Mouse (Mus musculus): ENCODE results near the gene Pomc. TPM values are rescaled to one million over a fixed set of nuclear protein-coding genes. Genes with fewer than 3 reads are reported as not detected.
"Not testable (repeated sequence)": the region's sequence is repeated elsewhere in the genome, so short reads cannot be mapped to it uniquely, and the experiment has no call there.

The Pomc gene
- 1 to 10 TPM; 1.6 to 1.9 TPM for total RNA-seq (2021)

DNA sequence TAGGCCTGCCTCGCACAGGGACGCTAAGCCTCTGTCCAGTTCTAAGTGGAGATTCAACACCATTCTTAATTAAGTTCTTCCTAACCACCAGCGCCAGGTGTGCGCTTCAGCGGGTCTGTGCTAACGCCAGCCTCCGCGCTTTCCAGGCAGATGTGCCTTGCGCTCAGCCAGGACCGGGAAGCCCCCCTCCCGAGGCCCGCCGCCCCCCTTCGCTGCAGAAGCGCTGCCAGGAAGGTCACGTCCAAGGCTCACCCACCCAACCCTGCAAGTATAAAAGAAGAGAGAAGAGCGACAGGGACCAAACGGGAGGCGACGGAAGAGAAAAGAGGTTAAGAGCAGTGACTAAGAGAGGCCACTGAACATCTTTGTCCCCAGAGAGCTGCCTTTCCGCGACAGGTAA lies at the start of gene Pomc:
Gene Pomc (plus strand): TSS at position 301 of the 400 bp plus-strand sequence.
- DNase-seq = no peak
- intact Hi-C loops (cut with DNase I) = no loop called here

GRCm38 (mm10) chr12:3905436-3905835 lies 49.3 kb upstream of the Pomc start:
- DNase-seq = no peak
- intact Hi-C loops (cut with DNase I) = no loop called here

DNA sequence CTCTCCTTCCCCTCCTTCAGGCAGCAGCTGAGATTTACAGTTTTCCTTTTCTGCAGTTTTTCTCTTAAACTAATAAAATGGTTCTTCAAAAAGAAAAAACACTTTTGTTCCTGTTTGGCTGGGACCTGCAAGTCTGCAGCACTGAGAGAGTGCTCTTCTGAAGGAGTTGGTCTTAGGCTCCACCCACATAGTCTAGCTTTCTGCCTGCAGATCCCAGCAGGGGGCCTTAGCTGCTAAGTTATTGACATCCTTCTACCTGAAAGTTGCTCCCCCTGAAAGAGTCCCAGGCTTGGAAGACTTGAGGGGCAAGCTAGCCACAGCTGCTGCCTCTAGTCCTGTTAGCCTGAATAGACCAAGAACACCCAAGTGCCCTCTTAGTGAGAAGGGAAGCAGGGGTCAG lies 48.4 kb upstream of the Pomc start:
- intact Hi-C loops (cut with DNase I) = no loop called here
- no peak for DNase-seq

DNA sequence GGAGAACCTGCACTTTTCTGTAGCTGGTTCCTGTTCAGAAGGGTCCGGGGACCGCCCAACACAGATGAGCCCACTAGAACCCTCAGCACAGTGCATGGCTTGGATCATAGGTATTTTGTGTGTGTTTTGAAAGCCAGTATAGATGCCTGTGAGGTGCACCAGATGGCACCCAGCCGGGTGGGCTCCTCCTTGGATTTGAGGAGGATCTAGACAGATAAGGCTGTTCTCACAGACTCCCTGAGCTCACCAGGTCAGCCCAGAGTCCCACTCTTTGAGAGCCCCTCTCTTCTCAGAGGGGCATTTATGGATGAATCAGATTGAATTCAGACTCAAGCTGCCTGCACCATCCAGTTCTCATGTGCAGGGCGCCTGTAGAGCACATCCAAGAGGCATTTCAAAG lies 47.7 kb upstream of the Pomc start:
- intact Hi-C loops (cut with DNase I) = no loop called here
- no peak for DNase-seq

GRCm38 (mm10) chr12:3907418-3907817 lies 47.3 kb upstream of the Pomc start:
- intact Hi-C loops (cut with DNase I) = no loop called here
- DNase-seq = no peak

- intact Hi-C loops (cut with DNase I) = no loop called here
- DNase-seq = no peak
Observed at GRCm38 (mm10) chr12:3910466-3911093, 44.2 kb upstream of the Pomc start.

DNA sequence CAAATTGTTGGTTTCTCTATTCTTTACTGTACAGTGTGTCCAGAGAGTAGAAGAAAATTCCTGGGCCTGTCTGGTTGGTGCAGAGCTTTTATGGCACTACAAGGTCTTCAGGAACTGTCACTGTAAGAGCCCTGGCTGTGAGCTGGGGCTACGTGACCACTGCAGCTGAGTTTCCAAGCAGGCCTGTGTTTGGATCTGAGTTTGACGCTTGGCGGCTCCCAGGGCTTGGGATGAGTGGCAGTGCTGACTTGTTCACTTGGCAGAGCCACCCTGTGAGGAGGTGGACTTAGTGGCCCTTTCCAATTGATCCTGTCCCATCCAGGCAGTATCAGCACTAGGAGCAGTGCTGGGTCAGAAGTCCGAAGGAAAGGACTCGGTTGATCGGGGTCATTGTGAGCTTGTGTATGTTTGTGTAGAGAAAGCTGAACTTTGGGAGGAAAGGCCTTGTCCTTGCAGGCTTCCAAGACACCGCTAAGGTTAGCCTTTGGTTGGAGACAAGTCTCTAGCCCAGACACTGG lies 42.9 kb upstream of the Pomc start:
- no peak for DNase-seq
- intact Hi-C loops (cut with DNase I) = no loop called here

DNA sequence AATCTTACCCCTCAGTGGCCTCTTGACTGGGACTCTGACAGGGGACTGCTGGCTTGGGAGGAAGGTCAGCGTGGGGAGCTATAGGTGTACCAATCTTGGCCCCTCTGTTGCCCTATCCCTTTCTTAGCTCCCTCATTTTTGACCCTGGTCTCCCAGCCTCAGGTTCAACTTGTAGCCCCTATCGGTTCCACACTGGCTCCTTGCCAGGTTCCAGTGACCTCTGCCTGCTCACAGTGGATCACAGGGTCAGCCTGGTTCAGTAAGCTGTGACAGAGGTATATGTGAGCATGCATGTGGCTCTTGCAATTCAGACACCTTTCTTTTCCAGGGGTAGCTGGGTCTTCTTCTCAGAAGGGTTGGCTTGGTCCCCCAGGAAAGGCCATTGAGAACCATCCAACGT lies 38.9 kb upstream of the Pomc start:
- no peak for DNase-seq

GRCm38 (mm10) chr12:3917668-3918341 lies 36.9 kb upstream of the Pomc start:
- no peak for DNase-seq
- intact Hi-C loops (cut with DNase I) = no loop called here

More for the DNA sequence above, 38.9 kb upstream of the Pomc start:
- intact Hi-C loops (cut with DNase I) = no loop called here

GRCm38 (mm10) chr12:3918577-3918976 lies 36.2 kb upstream of the Pomc start:
- intact Hi-C loops (cut with DNase I) = no loop called here
- DNase-seq = no peak

GRCm38 (mm10) chr12:3919423-3919822 lies 35.3 kb upstream of the Pomc start:
- no peak for DNase-seq
- intact Hi-C loops (cut with DNase I) = no loop called here

GRCm38 (mm10) chr12:3926127-3926526 lies 28.6 kb upstream of the Pomc start:
- intact Hi-C loops (cut with DNase I) = loop anchor here (5.0 kb wide), 1 partner anchor 151 kb away; no protein-coding TSS in a partner anchor
- DNase-seq = peak; percentile 77

DNA sequence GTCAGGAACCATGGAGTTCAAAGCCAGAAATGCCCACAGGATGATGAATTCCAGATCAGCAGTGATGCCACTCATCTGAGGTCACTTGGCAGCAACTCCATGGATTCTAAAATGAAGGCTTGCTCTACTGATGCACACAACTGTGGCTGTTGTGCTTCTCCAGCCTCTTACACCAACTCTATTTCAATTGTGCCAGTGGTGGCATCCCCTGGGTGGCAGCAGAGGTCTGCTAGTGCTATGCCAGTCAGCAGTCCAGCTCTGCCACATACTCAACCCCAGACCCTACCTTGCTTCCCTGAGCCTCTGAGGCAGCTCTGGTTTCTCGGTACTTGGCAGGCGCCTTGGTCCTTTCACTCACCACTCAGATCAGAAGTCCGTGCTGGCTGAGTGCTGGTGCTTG lies 25.9 kb upstream of the Pomc start:
- intact Hi-C loops (cut with DNase I) = loop anchor here (5.0 kb wide), 1 partner anchor 148 kb away; no protein-coding TSS in a partner anchor
- peak; percentile 49 for DNase-seq

DNA sequence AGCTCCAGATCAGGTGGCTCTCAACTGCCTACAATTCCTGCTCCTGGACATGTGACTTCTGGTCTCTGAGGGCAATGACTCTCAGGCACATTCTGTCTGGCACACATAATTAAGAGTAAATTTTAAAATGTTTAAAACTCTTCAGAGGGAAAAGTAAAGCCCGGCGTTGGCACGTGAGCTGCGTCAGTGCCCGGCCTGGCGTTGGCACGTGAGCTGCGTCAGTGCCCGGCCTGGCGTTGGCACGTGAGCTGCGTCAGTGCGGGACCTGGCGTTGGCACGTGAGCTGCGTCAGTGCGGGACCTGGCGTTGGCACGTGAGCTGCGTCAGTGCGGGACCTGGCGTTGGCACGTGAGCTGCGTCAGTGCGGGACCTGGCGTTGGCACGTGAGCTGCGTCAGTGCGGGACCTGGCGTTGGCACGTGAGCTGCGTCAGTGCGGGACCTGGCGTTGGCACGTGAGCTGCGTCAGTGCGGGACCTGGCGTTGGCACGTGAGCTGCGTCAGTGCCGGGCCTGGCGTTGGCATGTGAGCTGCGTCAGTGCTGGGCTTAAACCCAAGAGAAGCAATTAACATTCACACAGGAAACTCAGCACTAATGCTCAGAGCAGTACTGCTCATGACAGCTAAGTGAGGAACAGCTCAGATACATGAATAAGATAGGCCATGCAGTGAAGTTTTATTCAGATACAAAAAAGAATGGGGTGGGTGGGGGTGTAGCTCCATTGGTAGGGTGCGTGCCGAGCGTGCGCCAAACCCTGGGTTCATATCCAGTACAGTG lies 24.5 kb upstream of the Pomc start:
- intact Hi-C loops (cut with DNase I); DNase-seq: not testable (repeated sequence)

- DNase-seq = no peak
- intact Hi-C loops (cut with DNase I) = no loop called here
Observed at GRCm38 (mm10) chr12:3942026-3942425, 12.7 kb upstream of the Pomc start.

- intact Hi-C loops (cut with DNase I) = no loop called here
- no peak for DNase-seq
Observed at GRCm38 (mm10) chr12:3944454-3945073, 10.2 kb upstream of the Pomc start.

GRCm38 (mm10) chr12:3947503-3947902 lies 7.2 kb upstream of the Pomc start:
- peak; percentile 26 for DNase-seq
- intact Hi-C loops (cut with DNase I) = no loop called here

DNA sequence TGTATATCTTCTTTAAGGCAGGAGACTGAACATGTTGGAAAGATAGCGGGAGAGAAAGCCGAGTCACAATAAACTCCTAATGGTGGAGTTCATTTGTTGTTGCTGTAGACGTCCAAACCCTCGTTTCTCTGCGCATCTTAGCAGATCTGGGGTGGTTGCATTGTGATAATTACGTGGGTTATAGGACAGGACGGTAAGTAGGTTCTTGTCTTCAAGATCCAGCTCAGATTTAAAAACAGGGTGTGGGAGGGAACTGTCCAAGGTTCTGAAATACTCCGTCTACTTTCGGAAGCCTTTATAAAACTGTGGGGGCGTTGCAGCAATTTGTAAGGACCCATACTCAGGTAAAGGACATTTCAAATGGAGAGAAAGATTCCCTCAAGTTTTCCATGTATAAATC lies 620 bp downstream of the Pomc start:
- intact Hi-C loops (cut with DNase I) = no loop called here
- no peak for DNase-seq

DNA sequence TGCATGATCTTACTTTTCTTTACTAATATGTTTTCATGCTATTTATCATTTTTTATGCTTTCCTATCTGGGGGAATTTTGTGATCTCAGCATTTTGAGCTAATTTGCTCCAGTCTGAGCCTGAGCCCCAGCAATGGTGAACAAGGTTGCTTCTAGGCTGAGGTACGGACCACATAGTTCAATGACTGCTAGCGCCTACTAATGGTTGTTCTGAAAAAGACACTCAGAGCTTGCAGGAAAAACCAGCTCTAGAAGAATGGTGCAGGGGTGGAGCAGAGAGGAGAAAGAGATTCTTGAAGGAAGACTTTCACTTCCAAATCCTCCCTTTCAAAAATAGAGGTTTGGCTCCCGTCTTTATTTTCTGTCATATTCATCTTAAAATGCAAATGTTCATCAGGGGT lies 1.6 kb downstream of the Pomc start:
- DNase-seq = no peak
- intact Hi-C loops (cut with DNase I) = no loop called here

GRCm38 (mm10) chr12:3959791-3960543 lies 5.2 kb downstream of the Pomc start:
- intact Hi-C loops (cut with DNase I) = no loop called here
- DNase-seq = peak; percentile 92

All from left cerebral cortex, postnatal 4 days (tissue).